Mouse (Mus musculus): Measurements from ENCODE around the gene Aspscr1.

The Aspscr1 gene

GRCm38 (mm10) chr11:120683536-120683935, 10.8 kb downstream of the Aspscr1 start:
- no peak for DNase-seq (ENCODE audit: low read depth, low spot score)

- no peak for DNase-seq (ENCODE audit: low read depth, low spot score)
Measured at GRCm38 (mm10) chr11:120684086-120684485, 11.3 kb downstream of the Aspscr1 start.

GRCm38 (mm10) chr11:120684660-120685059, 11.9 kb downstream of the Aspscr1 start:
- DNase-seq (ENCODE audit: low read depth, low spot score): no peak

- DNase-seq (ENCODE audit: low read depth, low spot score): no peak
Measured at GRCm38 (mm10) chr11:120686650-120687272, 14.0 kb downstream of the Aspscr1 start.

- no peak for DNase-seq (ENCODE audit: low read depth, low spot score)
Measured at GRCm38 (mm10) chr11:120689365-120689764, 16.6 kb downstream of the Aspscr1 start.

GRCm38 (mm10) chr11:120692471-120693011, 19.8 kb downstream of the Aspscr1 start:
- no peak for DNase-seq (ENCODE audit: low read depth, low spot score)

GRCm38 (mm10) chr11:120693461-120693860, 20.7 kb downstream of the Aspscr1 start:
- no peak for DNase-seq (ENCODE audit: low read depth, low spot score)

- DNase-seq (ENCODE audit: low read depth, low spot score): no peak
Measured at GRCm38 (mm10) chr11:120695184-120695583, 22.4 kb downstream of the Aspscr1 start.

- no peak for DNase-seq (ENCODE audit: low read depth, low spot score)
Measured at GRCm38 (mm10) chr11:120695641-120696040, 22.9 kb downstream of the Aspscr1 start.

GRCm38 (mm10) chr11:120696568-120696967, 23.8 kb downstream of the Aspscr1 start:
- no peak for DNase-seq (ENCODE audit: low read depth, low spot score)

- DNase-seq (ENCODE audit: low read depth, low spot score): no peak
Measured at GRCm38 (mm10) chr11:120697741-120698140, 25.0 kb downstream of the Aspscr1 start.

- no peak for DNase-seq (ENCODE audit: low read depth, low spot score)
Measured at GRCm38 (mm10) chr11:120703696-120704454, 31.1 kb downstream of the Aspscr1 start.

GRCm38 (mm10) chr11:120704486-120705325, 31.9 kb downstream of the Aspscr1 start:
- no peak for DNase-seq (ENCODE audit: low read depth, low spot score)

GRCm38 (mm10) chr11:120706120-120706519, 33.3 kb downstream of the Aspscr1 start:
- no peak for DNase-seq (ENCODE audit: low read depth, low spot score)

- DNase-seq (ENCODE audit: low read depth, low spot score): no peak
Measured at GRCm38 (mm10) chr11:120707225-120707624, 34.5 kb downstream of the Aspscr1 start.

- DNase-seq (ENCODE audit: low read depth, low spot score): no peak
Measured at GRCm38 (mm10) chr11:120707969-120708368, 35.2 kb downstream of the Aspscr1 start.

- no peak for DNase-seq (ENCODE audit: low read depth, low spot score)
Measured at GRCm38 (mm10) chr11:120709551-120709950, 36.8 kb downstream of the Aspscr1 start.

GRCm38 (mm10) chr11:120710672-120711071, 37.9 kb downstream of the Aspscr1 start:
- DNase-seq (ENCODE audit: low read depth, low spot score): no peak

- DNase-seq (ENCODE audit: low read depth, low spot score): no peak
Measured at GRCm38 (mm10) chr11:120711980-120712604, 39.3 kb downstream of the Aspscr1 start.

GRCm38 (mm10) chr11:120712771-120713568, 40.2 kb downstream of the Aspscr1 start:
- DNase-seq (ENCODE audit: low read depth, low spot score): no peak
